Mouse (Mus musculus) heart, postnatal 10 days (tissue): ENCODE results near the gene Bhlha9. TPM values are rescaled to one million over a fixed set of nuclear protein-coding genes. Genes with fewer than 3 reads are reported as not detected.

Source experiments
- total RNA-seq, 2 experiments: library from RNA; stranded (reverse); gene quantifications; 2 replicates each; pipeline ENCODE4 v1.2.3; 2021

The Bhlha9 gene
- total RNA-seq, 2 experiments from 2014 or later, result not detected

Other genes with a start within 250 kb of the Bhlha9 start
- gene Abr, start 50.2 kb upstream of the Bhlha9 start, total RNA-seq, result 10 to 100 TPM; 33.9 to 41.2 TPM
- 1 to 10 TPM; 4.2 to 6.7 TPM for gene Trarg1, start 7.3 kb downstream of the Bhlha9 start, total RNA-seq
- gene Gosr1, start 91.1 kb downstream of the Bhlha9 start, total RNA-seq, result 10 to 100 TPM; 30.7 to 32.9 TPM
- 10 to 100 TPM; 66.5 to 71.9 TPM for gene Cpd, start 174.5 kb downstream of the Bhlha9 start, total RNA-seq
- gene Tmigd1, start 229.7 kb downstream of the Bhlha9 start, total RNA-seq, result under 1 TPM; 0.24 to 0.55 TPM